Mouse (Mus musculus) cerebellum, adult 9-10 months (tissue): ENCODE results near the gene Trim75.

Experiments used
- DNase-seq: peaks from one replicate; pipeline ENCODE4 v3.0.0; 2022

Trim75 gene

DNA sequence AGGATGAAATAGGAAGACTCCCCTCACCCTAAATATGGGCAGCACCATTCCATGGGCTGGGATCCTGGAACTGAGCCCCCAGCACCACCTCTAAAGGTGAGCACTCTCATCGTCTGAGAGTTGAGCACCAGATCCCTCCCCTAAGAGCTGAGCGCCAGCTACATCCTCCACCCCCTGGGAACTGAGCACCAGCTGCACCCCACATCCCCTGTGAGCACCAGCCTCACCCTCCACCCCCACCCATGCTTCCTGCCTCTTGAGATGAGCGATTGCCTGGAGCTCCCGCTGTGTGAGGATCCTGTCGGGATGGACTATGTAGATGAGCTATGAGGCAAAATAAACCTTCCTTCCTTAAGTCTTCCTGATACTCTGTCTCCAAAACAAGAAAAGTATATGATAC, 44.7 kb downstream of the Trim75 start:
- no peak for DNase-seq

DNA sequence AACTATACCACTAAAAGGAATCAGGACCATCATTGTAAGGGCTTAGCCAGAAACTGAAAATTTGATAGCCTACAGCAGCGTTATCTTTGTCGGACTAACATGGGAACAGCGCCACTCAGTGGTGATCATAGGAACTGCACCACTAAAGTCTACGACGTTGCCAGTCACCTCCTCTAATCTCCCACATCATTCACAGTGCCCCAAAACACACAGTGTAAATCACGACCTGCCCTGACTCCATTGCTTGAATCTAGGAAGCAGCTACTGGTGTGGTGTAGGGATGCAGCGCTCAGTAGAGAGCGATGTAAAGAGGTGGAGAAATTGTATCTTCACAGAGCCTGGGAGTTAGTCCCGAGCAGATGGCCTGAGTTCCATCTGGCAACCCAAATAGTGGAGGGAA, 46.1 kb downstream of the Trim75 start:
- DNase-seq: peak; percentile 85

DNA sequence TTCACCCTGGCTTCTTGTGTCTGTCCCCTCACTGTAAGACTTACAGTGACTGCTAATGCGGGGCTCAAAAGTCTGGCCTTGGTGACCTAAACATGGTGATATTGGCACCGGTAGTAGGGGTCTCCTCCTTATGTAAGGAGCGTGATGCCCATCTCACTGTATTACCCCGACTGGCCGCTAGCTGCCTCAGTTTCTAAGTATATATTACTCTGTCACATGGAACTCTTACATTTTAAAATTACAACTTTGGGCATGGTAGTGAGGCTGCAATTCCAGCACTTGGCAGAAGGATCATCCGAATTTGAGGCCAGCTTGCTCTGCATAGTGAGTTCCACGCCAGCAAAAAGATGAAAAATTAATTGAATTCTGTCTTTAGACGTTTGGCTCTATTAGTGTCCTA, 46.6 kb downstream of the Trim75 start:
- no peak for DNase-seq

DNA sequence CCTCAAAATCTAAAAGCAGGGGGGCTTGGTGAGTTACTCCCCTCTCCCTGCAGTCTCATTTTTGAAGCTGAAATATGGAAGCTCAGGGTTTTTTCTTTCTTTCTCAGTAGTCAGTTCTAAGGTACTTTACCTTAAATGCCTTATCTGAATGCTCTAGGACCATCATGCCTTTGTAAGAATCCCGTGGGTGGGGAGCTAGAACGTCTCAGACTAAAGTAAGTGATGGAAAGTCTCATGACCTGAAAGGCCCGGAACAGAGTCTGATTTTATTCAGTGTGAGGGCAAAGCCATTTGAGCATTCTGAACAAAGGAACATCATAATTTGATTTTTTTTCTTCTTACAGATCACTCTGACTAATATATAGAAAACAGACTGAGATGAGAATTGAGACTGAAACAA, 52.6 kb downstream of the Trim75 start:
- no peak for DNase-seq
